Mouse (Mus musculus): ENCODE data around the gene Zkscan4.

The Zkscan4 gene

DNA sequence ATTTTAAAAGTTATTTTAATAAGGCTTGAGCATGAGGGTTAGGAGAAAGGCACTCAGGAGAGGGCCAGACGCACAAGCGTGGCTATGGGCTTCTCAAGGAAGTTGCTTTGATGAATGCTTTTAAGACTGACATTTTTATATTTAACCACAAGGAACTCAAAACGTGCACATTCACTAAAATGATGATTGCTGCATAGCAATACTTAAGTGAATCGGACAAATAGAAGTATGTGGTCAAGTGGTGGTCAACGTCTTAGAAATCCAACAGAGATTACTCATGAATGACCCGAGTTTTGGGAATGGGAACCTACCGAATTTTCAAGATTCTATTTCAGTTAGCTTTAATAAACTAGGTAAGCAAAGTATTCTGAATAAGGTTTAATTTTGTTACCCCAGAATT is 51.4 kb downstream of the Zkscan4 start:
- DNase-seq = no peak

DNA sequence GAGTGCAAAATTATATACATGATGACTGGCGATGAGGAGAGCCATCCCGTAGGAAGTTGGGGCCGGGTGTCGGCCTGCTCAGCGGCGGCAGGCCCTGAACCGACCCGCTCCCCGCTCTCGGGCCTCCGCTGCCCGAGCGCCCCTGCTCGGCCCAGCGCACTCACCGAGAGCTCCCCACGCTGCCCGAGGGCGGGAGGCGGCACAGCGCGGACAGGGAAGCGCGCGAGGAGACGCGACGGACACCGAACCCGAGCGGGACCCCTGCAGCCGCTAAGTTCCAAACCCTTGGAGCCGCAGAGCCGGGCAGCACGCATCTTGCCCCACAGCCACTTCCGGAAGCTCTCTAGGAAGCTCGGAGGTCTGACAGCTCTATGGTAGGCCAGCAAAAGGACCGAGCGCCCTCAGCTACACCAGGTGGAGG is 52.1 kb downstream of the Zkscan4 start, which contains the start of gene Zkscan8:
Gene Zkscan8, minus strand, starts transcription at position 340 of the 421 bp plus-strand sequence.
- peak; percentile 99 for DNase-seq

Data from heart, adult 11 months (tissue).